Mouse (Mus musculus) erythroblast, embryonic 14.5 days (primary cell): Measurements from ENCODE around the gene Thnsl1.

Source experiments
- GATA1 ChIP-seq: IDR thresholded peaks from 2 replicates; pipeline ENCODE4 v1.6.1; 2012; ENCODE audit warnings: low read length, inconsistent platforms, mixed read lengths
- TAL1 ChIP-seq: IDR thresholded peaks from 3 replicates; pipeline ENCODE4 v1.6.1; 2012; ENCODE audit warnings: low read length, inconsistent platforms, mixed read lengths

GRCm38 (mm10) chr2:21182811-21183210 is 22.7 kb upstream of the Thnsl1 start:
- TF ChIP-seq TAL1, result no peak
- TF ChIP-seq GATA1, result no peak
